Mouse (Mus musculus) erythroid progenitor cell, adult 5-6 weeks (primary cell): ENCODE results near the gene Rapgef4. TPM values are rescaled to one million over a fixed set of nuclear protein-coding genes. Genes with fewer than 3 reads are reported as not detected.

Source experiments
- ATAC-seq: replicated peaks from 2 replicates; pipeline ENCODE4 v1.8.0; 2016; ENCODE audit warnings: moderate number of reproducible peaks, mild to moderate bottlenecking, moderate TSS enrichment, inconsistent platforms; ENCODE audit not compliant: poor library complexity, low FRiP score, severe bottlenecking
- total RNA-seq, 2 experiments: library from RNA; stranded (forward) in 1 of 2; stranded (reverse) in 1 of 2; fragments of 150-400 nt in 1 of 2; fragments of 186-747, 209-891 nt in 1 of 2; gene quantifications; 2 replicates each; pipeline versions ENCODE4 v1.2.3 to v1.2.4; 2015 to 2017; ENCODE audit warnings: low replicate concordance in 2 of 2

Rapgef4 gene
- total RNA-seq, 2 experiments from 2014 or later: 0.42 TPM; not detected in 1

DNA sequence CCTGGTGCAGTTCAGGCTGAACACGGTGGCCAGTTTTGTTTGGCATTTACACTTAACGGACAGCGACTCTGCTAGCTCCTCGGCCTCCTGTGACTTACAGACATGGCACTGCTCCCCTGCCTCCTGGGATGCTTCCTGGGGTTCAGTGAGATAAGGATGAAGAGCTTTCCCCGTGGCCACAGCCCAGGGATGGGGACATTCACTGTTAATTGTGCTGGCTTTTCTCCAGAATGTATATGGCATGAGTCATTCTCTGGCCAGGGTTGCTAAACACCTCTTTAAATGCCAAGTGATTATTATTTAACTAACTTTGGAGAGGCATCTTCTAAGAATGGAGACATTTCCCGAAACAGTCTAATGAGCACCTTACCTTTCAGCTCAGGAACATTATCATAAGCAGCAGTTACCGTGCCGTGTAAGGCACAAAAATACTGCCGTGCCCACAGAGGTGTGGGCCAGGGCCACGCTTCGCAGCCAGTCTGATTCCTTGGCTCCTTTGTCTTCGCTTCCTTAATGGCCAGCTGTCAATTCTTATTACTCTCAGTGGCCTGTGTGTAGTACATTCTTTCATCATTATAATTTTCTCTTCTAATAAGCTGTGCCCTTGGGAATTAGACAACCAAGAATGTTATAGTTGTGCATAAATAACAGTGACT lies 126.6 kb downstream of the Rapgef4 start:
- no peak for ATAC-seq

DNA sequence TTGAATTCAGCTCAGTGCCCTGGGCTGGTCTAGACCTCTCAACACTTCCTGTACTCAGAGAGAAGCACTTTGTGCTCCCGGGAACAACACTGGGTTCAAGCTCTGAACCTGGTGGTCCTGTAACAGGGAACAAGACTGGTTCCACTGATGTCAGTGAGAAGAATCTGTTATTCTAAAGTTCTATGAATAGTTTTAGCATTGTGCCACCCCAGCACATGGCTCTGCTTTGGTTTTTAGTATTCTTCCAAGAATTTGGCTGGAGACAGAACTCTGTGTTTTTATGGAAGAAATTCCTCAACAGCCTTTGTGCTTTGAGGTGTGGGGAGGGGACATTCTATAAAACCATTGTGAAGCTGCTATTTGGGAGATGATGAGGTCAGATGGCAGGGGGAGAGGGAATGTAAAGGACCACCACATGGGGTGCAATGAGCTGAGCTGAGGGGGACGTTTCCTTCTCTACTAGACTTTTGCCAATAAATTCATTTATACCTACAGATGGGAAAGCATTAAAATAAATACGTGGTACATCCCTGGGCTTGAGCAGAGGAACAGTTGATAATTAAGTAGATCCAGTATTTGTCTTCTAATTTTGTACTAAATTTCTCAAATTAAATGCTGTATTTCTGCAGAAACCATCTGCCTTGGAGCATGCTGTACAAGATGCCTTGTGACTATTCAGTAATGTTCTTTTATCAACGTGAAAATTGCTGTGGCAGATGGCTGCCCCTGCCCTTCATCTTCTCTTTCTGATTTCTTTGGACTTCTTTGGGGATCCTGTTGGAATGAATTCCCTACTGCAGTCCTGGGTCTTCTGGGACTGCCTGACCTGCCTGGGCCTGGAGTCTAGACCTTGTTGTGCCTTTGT lies 127.6 kb downstream of the Rapgef4 start:
- no peak for ATAC-seq

GRCm38 (mm10) chr2:72110404-72110803 lies 129.4 kb downstream of the Rapgef4 start:
- no peak for ATAC-seq

GRCm38 (mm10) chr2:72113716-72114115 lies 132.7 kb downstream of the Rapgef4 start:
- no peak for ATAC-seq

DNA sequence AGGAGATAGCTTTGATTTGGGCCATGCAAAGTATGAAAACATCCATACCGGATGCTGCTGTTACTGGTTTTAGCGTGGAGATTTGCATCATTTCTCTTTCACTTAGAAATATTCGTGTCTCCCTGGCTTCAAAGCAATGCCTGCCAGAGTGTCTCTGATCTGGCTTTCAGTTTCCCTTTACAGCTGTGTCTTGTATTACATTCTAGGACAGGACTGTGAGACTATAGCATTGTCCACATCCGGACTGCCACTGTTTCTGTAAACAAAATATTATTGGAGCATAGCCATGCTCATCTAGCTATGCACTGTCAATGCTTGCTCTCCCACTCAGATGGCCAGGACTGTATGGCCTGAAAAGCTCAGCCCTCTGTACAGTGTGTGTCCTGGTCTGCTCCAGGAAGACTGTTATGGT lies 133.1 kb downstream of the Rapgef4 start:
- ATAC-seq: no peak

DNA sequence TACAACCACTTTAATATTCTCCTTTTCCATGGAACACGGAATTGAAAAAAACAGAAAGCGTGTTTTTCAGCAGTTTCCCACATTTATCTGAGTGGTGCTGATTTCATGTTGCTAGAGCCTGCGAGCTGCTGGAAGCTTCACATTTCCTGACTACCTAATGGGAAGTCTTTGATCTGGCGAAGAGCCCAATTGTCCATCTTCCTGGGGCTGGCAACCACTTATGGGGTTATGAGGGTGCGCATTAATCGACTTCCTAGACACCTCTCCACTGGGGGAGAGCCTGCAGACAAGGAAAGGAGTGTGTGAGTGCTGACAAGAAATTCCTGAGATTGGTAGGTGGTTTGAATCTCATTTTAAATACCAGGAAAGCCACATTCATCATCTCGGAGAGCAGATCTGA lies 135.1 kb downstream of the Rapgef4 start:
- ATAC-seq: no peak

DNA sequence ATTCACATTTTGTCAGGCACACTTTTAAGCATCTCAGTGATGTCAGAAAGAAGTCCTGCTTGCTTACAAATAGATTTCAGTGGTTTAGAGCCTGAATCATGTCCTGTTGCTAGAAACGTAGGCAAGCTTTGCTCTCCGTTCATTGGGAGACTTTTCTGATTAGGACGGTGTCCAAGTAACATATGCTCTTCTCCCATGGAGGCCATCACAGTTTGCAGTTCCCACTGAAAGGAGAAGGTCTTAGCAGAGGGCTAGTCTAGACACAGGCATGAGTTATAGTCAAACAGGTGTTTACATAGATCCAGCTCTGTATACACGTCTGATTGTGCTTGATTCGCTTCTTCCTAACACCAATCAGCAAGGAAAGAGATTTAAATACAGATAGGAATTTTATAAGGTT lies 135.7 kb downstream of the Rapgef4 start:
- ATAC-seq: no peak

DNA sequence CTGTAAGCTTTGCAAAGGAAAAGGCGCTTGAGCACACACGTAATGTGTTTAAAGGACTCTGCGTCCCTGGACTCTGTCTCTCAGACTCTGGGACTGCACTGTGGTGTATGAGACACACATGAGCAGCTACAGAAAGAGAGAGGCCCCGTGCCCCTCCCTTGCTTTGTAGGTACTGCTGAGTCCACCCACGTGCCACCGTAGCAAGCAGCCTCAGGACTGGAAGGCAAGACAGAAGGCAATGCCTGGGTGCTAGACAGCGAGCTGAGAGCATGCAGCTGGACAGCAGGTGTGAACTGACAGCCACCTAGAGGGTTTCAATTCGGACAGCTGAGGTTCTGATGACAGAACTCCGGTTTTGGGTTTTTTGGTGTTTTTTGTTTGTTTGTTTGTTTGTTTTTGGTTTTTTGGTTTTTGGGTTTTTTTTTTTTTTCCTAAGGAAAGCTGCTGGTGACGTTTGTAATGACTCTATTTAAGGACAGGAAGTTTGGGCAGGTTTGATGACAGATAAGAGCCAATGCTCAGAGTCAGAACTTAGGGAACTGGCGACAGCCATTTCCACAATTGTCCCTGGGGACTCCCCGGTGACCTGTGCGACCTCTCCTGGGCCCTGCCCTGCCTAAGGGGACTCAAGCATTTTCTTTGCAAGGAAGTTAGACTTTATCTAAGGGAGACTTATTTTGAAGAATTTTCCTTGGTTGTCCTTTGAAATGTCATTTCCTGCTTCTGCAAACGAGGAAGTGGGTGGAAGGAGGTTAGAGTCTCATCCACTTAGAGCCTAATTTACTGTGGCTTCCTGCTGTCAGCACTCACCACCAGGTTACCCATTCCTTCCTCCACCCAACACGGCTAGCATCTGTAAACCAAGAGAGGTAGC lies 136.3 kb downstream of the Rapgef4 start:
- ATAC-seq: no peak

GRCm38 (mm10) chr2:72120211-72120610 lies 139.2 kb downstream of the Rapgef4 start:
- ATAC-seq: no peak

DNA sequence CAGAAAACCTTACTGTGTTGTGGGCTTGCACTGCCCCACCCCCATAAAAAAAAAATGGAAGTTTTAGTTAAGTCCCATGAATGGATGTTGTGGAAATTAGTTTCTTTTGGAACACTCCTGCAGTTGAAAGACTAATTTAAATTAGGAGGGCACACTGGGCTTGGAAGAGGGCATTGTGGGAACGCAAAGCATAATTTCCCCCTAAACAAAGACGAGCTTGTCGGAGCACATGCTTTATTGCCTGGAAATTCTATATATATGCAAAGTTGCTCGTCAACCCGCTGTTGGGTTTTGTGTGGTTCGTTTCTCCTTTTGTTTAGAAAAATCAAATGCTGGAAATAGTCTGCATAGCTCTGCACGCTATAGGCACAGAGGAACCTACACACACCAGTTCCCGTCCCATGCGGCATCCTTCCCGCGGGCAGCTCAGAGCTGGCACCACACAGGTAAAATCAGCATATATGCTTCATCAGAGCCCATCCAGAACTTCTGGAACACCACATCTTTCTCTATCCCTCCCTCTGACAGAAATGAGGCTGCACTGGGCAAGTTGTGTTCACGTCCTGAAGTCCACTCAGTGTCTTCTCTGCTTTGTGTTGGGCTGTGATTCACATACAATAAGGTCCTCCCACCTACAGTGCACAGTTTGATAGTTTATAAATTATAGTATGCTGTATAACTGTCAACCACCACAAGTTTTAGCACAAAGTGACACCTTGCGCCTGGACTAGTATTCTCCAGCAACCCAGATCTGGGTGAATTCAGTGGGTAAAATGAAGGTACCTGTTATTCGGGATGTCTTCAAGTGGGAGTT lies 141.6 kb downstream of the Rapgef4 start:
- no peak for ATAC-seq

- no peak for ATAC-seq
Measured at GRCm38 (mm10) chr2:72123851-72124250, 142.8 kb downstream of the Rapgef4 start.

GRCm38 (mm10) chr2:72125786-72126185 lies 144.7 kb downstream of the Rapgef4 start:
- ATAC-seq: no peak

DNA sequence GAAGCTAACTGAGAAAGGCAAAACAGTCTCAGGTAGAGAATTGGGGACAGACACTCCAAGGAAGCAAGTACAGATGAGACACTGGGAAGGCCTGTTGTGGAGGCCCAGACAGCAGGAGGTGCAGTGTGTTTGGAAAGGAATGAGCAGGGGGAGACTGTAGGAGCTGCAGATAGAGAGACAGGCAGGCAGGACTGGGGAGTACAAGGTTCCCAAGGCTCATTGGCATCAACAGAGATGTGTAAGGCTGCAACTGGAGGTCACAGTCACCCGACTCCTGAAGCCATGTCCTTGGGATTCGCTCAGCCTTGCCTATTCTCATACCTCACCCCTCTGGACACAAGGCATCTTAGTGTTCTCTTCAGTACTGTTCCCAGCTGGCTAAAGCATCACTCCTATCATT lies 145.4 kb downstream of the Rapgef4 start:
- no peak for ATAC-seq

DNA sequence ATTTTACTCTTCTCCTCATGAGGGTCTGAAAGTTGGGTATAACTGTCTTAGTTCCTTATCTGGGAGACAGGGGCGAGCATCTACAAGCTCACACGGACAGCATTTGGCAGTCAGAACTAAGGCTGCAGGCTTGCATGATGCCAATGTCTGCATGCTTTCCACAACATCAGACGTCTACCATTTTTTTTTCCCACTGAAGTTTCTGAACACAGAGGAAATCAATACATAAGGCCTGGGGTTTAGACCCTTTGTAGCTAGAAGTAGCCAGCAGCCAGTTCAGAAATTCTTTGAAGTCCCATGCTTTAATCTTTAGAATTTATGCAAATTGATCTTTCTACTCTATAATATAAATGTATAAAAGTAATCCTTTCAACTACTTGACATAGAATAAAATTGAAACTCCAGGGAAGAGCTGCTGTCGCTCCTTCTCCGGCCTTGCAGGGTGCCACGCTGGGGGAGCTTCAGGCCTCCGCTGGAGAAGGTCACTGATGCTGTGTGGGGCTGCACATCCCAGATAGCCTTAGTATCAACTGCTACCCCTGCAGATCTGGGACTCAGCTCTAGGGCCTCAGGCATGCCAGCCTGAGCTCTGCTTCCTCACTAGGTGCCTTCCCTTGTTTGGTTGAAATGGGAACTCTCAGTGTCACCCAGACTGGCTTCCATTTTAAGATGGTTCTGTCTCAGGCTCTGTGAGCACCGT lies 148.7 kb downstream of the Rapgef4 start:
- ATAC-seq: no peak

GRCm38 (mm10) chr2:72132222-72132621 lies 151.2 kb downstream of the Rapgef4 start:
- no peak for ATAC-seq

GRCm38 (mm10) chr2:72136045-72136444 lies 155.0 kb downstream of the Rapgef4 start:
- no peak for ATAC-seq

DNA sequence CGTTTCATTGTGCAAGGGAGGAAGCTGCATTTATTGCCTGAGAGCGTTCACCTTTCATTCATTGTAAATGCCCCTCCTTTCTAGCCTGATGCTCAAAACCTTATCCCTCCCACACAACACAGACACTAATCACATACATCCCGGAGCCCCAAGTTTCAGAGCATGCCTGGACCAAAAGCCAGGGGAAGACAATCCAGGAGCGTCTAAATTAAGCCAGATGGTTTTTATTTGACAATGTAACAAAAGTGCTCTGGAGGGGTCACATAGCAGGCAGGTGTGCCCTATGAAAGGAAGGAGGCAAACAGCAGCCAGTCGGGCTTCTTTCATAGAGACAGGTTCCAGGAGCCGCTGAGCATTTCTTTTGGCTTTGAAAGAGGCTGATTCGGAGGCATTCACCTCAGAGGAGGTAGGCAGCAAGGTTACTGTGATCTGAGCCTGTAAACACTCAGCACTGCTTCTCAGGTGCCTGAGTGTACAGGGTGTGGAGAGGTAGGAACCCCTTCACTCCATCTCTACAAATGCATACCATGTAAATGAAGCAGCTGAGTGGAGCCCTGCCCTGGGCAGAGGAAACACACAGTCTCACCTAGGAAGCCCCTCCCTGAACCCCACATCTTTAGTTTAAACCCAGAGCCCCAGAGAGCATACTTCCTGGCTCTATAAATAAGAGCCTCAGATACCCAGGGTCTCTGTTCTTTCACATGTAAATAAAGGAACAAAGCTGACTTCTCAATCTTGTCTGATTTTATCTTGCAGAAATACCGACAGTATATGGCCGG lies 155.6 kb downstream of the Rapgef4 start:
- no peak for ATAC-seq
